Mouse (Mus musculus): ENCODE measurements around the gene Tmem240.
"Not testable (repeated sequence)": the region's sequence is repeated elsewhere in the genome, so short reads cannot be mapped to it uniquely, and the experiment has no call there.

Tmem240 gene

GRCm38 (mm10) chr4:155770626-155771025 is 36.0 kb downstream of the Tmem240 start:
- no peak for DNase-seq (ENCODE audit: low spot score in 2 of 2)

DNA sequence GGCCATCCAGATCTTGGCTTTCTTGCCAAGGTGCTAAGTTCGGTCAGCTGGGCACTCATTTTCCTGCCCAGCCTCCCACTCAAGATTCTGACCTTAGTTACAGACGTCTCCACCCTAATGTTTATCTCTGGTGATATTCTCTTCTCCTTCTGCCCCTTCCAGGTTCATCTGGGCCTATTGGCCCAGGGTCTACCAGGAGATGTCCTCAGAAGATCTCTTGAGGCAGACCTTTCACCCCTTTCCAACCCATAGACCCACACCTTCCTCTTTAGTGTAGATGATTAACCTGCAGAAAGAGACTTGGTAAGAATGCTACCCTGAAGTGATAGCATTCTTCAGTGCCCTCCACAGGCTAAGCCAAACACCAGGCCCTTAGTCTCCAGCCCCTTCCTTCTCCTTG is 37.1 kb downstream of the Tmem240 start:
- DNase-seq (ENCODE audit: low spot score in 2 of 2), result no peak

GRCm38 (mm10) chr4:155772786-155773185 is 38.2 kb downstream of the Tmem240 start:
- DNase-seq (ENCODE audit: low spot score in 2 of 2), result no peak

DNA sequence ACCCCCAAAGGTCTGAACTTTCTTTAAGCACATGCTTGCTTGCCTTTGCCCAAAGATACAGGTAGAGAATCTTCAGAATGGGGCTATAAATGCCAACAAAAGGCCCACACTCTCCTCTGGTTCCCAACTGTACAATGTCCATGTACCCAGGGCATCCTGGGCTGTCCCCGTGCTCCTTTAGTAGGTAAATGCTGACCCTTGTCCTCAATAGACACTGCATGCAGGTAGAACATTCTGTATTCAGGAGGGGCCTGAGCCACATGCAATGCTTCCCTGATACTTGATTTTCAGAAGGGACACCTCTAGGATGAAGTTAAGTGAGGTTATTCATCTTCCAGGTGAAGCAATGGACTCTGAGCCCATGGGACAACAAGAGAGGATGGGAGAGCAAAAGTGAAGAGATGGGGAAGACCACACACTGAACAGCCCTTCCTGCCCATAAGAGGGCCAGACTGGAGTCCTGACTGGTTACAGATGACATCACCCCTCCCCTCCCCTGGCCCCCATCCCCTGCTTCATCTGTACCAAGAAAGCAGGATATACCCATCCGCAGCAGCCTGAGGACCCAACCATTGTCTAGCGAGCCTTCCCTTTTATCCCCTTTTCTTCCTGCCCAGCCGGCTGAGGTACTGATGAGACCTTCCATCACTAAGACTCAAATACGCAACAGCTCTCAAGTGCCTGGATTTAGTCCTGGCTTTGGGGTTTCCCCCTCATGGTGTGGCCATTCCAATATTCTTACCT is 38.9 kb downstream of the Tmem240 start:
- DNase-seq (ENCODE audit: low spot score in 2 of 2), result no peak

GRCm38 (mm10) chr4:155774280-155774754 is 39.7 kb downstream of the Tmem240 start, which contains the start of gene Vwa1:
Vwa1 (minus strand) TSS chr4:155774698.
- peak; percentile 63 to 77 for DNase-seq (ENCODE audit: low spot score in 2 of 2)

- peak in 1 of 2 experiments; percentile 28 for DNase-seq (ENCODE audit: low spot score in 2 of 2)
Measured at GRCm38 (mm10) chr4:155774971-155775740, 40.6 kb downstream of the Tmem240 start.

DNA sequence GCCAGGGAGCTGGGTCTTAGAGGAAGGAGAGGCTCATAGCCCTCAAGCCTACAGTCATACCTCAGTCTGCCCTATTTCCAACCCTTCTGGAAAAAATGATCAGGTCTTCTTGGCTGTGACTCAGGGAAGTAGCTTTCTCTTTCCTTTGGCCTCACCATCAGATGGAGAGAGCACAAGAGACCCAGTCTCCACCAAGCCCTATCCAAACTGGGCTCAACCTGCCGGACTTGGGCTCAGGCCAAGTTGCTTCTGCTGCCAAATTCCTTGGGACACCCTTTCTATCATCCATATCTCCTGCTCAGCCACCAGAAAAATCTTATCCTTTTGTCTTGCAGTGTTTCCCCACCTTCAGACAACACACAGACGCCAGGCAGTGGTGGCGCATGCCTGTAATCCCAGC is 41.3 kb downstream of the Tmem240 start:
- no peak for DNase-seq (ENCODE audit: low spot score in 2 of 2)

GRCm38 (mm10) chr4:155776704-155777335 is 42.2 kb downstream of the Tmem240 start:
- DNase-seq (ENCODE audit: low spot score in 2 of 2), result peak in 1 of 2 experiments; percentile 11

GRCm38 (mm10) chr4:155777816-155778215 is 43.2 kb downstream of the Tmem240 start:
- DNase-seq (ENCODE audit: low spot score in 2 of 2), result no peak

DNA sequence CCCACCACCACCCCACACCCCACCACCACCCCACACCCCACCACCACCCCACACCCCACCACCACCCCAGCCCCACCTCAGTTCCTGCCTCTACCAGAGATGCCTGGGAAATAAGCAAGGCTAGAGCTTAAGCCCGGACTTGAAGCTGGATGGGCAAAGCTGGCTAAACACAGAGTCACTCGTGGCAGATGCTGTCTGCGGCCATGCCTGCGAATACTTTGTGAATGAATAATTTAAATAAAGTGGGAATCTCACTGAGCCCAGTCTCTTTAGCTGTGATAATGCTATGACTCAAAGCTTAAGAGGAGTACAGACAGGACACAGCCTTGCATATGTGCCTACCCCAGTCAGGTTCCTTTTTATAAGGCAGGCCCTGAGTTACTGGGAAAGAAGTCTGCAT is 44.9 kb downstream of the Tmem240 start:
- no peak for DNase-seq (ENCODE audit: low spot score in 2 of 2)

DNA sequence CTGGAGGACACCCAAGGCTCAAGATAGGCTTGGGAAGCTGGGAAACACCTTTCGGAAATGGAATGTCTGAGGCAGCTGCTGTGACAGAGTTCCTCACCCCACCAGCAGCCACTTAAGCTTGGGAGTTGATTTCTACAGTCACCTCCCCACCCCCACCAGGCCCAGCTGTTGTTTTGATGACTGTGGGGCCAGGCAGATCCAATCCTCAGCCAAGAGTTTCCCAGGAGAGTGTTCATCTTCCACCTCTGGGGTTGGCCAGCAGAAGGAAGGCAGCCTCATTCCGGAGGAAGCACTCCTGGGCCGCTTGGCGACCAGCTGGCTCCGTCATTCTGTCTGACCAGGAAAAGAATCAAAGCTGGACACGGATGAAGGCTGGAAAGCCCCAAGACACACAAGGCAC is 46.3 kb downstream of the Tmem240 start:
- DNase-seq (ENCODE audit: low spot score in 2 of 2), result no peak

GRCm38 (mm10) chr4:155783486-155784080 is 49.0 kb downstream of the Tmem240 start:
- DNase-seq (ENCODE audit: low spot score in 2 of 2), result no peak

- peak; percentile 70 to 71 for DNase-seq (ENCODE audit: low spot score in 2 of 2)
Measured at GRCm38 (mm10) chr4:155784081-155784701, 49.6 kb downstream of the Tmem240 start.

GRCm38 (mm10) chr4:155785246-155785645 is 50.6 kb downstream of the Tmem240 start:
- no peak for DNase-seq (ENCODE audit: low spot score in 2 of 2)

GRCm38 (mm10) chr4:155785819-155786218 is 51.2 kb downstream of the Tmem240 start, which contains the start of gene Tmem88b:
Tmem88b (minus strand) TSS chr4:155785874.
- no peak for DNase-seq (ENCODE audit: low spot score in 2 of 2)

GRCm38 (mm10) chr4:155788300-155788699 is 53.7 kb downstream of the Tmem240 start:
- DNase-seq (ENCODE audit: low spot score in 2 of 2), result no peak

- not testable (repeated sequence) for DNase-seq (ENCODE audit: low spot score in 2 of 2)
Measured at GRCm38 (mm10) chr4:155788833-155789232, 54.2 kb downstream of the Tmem240 start.

DNA sequence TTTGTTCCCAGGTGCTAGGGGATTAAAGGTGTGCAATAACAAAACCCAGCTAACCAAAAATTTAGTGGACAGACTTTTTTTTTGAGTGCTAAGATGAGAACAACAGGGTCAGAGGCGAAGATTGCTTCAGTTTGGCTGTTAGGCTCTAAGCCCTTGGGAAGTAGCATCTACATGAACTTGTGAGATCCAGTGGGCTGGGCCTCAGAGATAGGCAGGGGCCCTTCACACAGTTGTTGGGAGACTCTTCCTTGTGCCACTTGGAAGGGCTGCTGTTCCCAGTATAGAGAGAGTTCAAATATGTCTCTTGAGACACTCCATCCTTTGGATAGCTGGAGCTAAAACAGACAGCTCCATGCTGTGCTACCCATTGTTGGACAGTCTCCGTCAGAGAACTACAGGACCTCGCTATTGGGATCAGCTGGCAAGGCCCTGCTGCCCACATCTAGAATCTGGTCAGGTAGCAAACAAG is 55.5 kb downstream of the Tmem240 start, which contains the start of gene Ankrd65:
Ankrd65 (plus strand) TSS at position 419 of the 469 bp plus-strand sequence.
- no peak for DNase-seq (ENCODE audit: low spot score in 2 of 2)

All from frontal cortex, postnatal 25 days (tissue).